Mouse (Mus musculus) C2C12 (cell line): ENCODE measurements around the gene Pbx1. TPM values are rescaled to one million over a fixed set of nuclear protein-coding genes. Genes with fewer than 3 reads are reported as not detected.

ENCODE experiments used
- H3K27me3 ChIP-seq: one replicate; pipeline ENCODE4 v1.6.1; 2011; ENCODE audit not compliant: control insufficient read depth, insufficient read depth, insufficient read length
- H3K36me3 ChIP-seq: one replicate; pipeline ENCODE4 v1.6.1; 2011; ENCODE audit not compliant: control insufficient read depth, insufficient read depth
- H3K4me3 ChIP-seq: one replicate; pipeline ENCODE4 v1.5.1; 2011; ENCODE audit warnings: mild to moderate bottlenecking, control low read depth; ENCODE audit not compliant: poor library complexity, insufficient read depth, severe bottlenecking
- H3K79me2 ChIP-seq: one replicate; pipeline ENCODE4 v1.6.1; 2011; ENCODE audit not compliant: control insufficient read depth, insufficient read depth
- H3K79me3 ChIP-seq: one replicate; pipeline ENCODE4 v1.6.1; 2011; ENCODE audit warnings: low read depth, control low read depth
- H3ac ChIP-seq: one replicate; pipeline ENCODE3; 2011; ENCODE audit warnings: low read depth; ENCODE audit not compliant: control insufficient read depth, insufficient read length
- CEBPB ChIP-seq: IDR thresholded peaks from one replicate; pipeline ENCODE4 v1.6.1; 2011; ENCODE audit warnings: low read depth, mild to moderate bottlenecking, control low read depth, moderate library complexity
- CTCF ChIP-seq: IDR thresholded peaks from one replicate; pipeline ENCODE4 v1.5.1; 2011; ENCODE audit not compliant: control insufficient read depth, insufficient read depth, insufficient read length
- FOSL1 ChIP-seq: IDR thresholded peaks from one replicate; pipeline ENCODE4 v1.8.0; 2011; ENCODE audit warnings: mild to moderate bottlenecking, low read length; ENCODE audit not compliant: poor library complexity, insufficient read depth, severe bottlenecking
- MAX ChIP-seq: IDR thresholded peaks from one replicate; pipeline ENCODE4 v1.6.1; 2011; ENCODE audit warnings: mild to moderate bottlenecking, control low read depth
- MYOD1 ChIP-seq: IDR thresholded peaks from one replicate; pipeline ENCODE4 v1.6.1; 2011; ENCODE audit warnings: low read depth; ENCODE audit not compliant: control insufficient read depth, insufficient read length
- MYOG ChIP-seq: IDR thresholded peaks from one replicate; pipeline ENCODE4 v1.6.1; 2011; ENCODE audit not compliant: control insufficient read depth, insufficient read length; ENCODE audit errors: extremely low read depth
- USF1 ChIP-seq: IDR thresholded peaks from one replicate; pipeline ENCODE4 v1.6.1; 2011; ENCODE audit warnings: low read depth, mild to moderate bottlenecking, control low read depth, moderate library complexity
- polyA plus RNA-seq: library from polyadenylated mRNA; unstranded; fragments of >200 nt; fragmentation: generic; extraction: Trizol; gene quantifications from one replicate; pipeline ENCODE4 v1.2.1, GENCODE M21; 2012; ENCODE audit warnings: missing spikeins

Pbx1 gene
- polyA plus RNA-seq, 1 experiment = 29.4 TPM

GRCm38 (mm10) chr1:168167781-168168180, 264.3 kb downstream of the Pbx1 start:
- no peaks in the 10 kb centered on the region for H3K27me3 ChIP-seq
- no peak for TF ChIP-seq MYOG
- no peak for TF ChIP-seq MAX
- TF ChIP-seq FOSL1 = no peak
- no peak for TF ChIP-seq USF1
- TF ChIP-seq MYOD1 = no peak
- no peak for TF ChIP-seq CTCF
- TF ChIP-seq CEBPB = no peak
- H3K79me2 ChIP-seq = no peaks in the 10 kb centered on the region
- peaks cover 3% of the 10 kb centered on the region for H3K36me3 ChIP-seq
- H3K79me3 ChIP-seq = no peaks in the 10 kb centered on the region
- no peak overlapping the region for H3ac ChIP-seq
- H3K4me3 ChIP-seq = no peak overlapping the region

DNA sequence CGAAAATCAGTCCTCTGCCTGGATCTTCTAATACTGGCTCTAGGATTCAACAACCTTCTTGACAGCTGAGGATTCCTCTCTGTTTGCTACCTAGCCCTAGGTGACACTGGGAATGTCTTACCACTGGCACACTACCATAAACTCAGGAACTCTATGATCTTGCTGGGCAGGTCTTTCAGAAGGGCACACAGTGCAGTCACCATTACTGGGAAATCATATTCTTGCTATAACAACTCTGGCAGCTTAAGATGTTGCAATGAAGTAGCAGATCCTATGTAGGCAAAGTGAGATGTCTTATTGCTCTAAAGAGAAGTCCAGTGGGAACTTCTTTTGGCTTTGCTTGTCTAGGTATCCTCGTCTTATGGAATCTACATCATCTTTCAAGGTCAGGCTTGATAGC, 265.2 kb downstream of the Pbx1 start:
- H3K79me2 ChIP-seq = no peaks in the 10 kb centered on the region
- H3K4me3 ChIP-seq = no peak overlapping the region
- H3K79me3 ChIP-seq = no peaks in the 10 kb centered on the region
- no peak overlapping the region for H3ac ChIP-seq
- H3K27me3 ChIP-seq = no peaks in the 10 kb centered on the region
- no peak for TF ChIP-seq USF1
- TF ChIP-seq MYOG = no peak
- no peak for TF ChIP-seq MAX
- no peak for TF ChIP-seq CEBPB
- TF ChIP-seq FOSL1 = no peak
- no peak for TF ChIP-seq MYOD1
- TF ChIP-seq CTCF = no peak
- H3K36me3 ChIP-seq = peaks cover 3% of the 10 kb centered on the region

- H3K4me3 ChIP-seq = no peak overlapping the region
- H3K79me2 ChIP-seq = no peaks in the 10 kb centered on the region
- H3ac ChIP-seq = no peak overlapping the region
- no peak for TF ChIP-seq MYOG
- no peak for TF ChIP-seq MYOD1
- TF ChIP-seq CEBPB = no peak
- TF ChIP-seq USF1 = no peak
- no peak for TF ChIP-seq CTCF
- TF ChIP-seq MAX = no peak
- no peak for TF ChIP-seq FOSL1
- H3K36me3 ChIP-seq = peaks cover 3% of the 10 kb centered on the region
- H3K79me3 ChIP-seq = no peaks in the 10 kb centered on the region
- no peaks in the 10 kb centered on the region for H3K27me3 ChIP-seq
Measured at GRCm38 (mm10) chr1:168164945-168165344, 267.1 kb downstream of the Pbx1 start.

DNA sequence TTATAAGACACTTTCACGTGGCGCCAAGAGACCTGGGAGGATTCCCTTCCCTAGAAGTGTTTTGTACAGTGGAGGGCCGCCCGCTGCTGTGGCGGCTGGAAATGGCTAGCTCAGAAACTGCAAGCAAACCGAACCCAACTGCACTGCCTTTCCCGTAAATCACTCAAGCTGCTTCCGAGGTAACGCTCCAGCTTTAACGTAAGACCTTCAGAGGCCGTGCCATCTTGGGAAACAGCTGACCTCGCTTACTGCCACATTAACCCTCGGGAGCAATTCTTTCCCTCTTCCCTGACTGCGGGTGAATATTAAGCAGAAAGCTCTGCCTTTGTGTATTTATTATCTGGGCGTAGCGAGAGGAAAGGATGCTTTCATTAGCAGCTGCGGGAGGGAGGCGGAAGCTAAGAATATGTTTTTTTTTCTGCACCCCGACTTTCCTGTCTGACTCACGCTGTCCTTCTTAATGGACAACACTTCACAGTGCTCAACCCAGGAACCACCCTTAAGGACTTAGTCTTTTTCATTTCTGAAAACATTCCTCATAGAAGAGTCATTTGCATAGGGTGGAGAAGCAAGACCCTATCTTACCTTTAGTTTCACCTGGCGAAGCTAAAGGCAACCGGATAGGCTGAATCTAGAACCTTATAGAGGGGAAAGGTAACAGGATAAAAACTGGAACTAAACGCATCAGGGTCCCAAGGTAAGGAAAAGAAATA, 268.4 kb downstream of the Pbx1 start:
- Histone ChIP-seq H3K36me3 (peaks cover 6% of the 10 kb centered on the region), H3K79me2 (no peaks in the 10 kb centered on the region), H3K27me3 (no peaks in the 10 kb centered on the region), H3ac (no peak overlapping the region), H3K79me3 (no peaks in the 10 kb centered on the region), H3K4me3 (no peak overlapping the region)
- TF ChIP-seq USF1 (no peak), CEBPB (no peak), CTCF (no peak), MYOG (no peak), MAX (no peak), MYOD1 (no peak), FOSL1 (no peak)

DNA sequence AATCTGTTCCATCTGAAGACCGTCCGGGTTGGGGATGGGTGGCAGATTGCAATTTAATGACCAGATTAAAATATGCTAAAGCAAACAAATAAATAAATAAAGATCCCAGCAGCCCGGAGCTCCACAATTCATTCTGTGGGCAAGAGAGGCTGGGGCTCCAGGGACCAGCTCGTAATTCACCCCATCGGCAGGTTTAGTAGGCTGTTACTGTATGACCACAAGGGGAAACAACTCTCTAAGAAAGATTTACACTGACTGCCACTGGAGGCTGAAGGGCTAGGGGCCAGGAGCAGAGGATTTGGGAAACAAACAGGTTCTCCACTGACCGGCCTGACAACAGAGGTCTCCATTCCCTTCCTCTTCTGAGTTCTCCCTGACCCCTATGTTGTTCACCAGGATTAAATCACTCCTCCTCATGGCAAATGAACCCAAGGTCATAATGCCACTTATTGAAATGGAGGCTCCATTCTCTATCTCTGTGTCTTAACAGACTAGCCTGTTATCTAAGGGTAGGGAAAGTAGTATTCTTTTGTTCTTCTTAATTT, 292.9 kb downstream of the Pbx1 start:
- H3K36me3 ChIP-seq = no peaks in the 10 kb centered on the region
- no peaks in the 10 kb centered on the region for H3K79me3 ChIP-seq
- H3K79me2 ChIP-seq = no peaks in the 10 kb centered on the region
- no peak for TF ChIP-seq MYOD1
- no peak for TF ChIP-seq CTCF
- no peak for TF ChIP-seq CEBPB
- TF ChIP-seq MYOG = no peak
- no peak for TF ChIP-seq USF1
- no peak for TF ChIP-seq FOSL1
- no peak for TF ChIP-seq MAX
- H3K4me3 ChIP-seq = no peak overlapping the region
- H3ac ChIP-seq = no peak overlapping the region
- no peaks in the 10 kb centered on the region for H3K27me3 ChIP-seq

DNA sequence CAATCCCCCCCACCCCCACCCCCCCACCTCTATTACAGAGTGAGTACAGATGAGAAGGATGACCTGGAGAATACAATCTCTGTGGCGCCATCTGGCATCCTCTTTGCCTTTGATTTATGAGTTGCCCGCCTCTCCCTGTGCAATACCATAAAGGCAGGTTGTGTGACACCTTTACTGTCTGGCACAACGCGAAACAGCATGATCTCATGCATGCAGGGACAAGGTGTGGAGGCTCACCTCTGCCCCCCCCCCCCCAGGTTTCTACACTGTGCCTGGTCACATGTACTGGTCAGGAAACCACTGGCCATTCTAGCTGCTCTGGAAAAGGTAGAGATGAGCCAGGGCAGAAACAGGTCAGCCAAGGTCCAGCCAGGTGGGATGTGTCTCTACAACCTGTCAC, 293.4 kb downstream of the Pbx1 start:
- Histone ChIP-seq H3K79me3 (no peaks in the 10 kb centered on the region), H3ac (no peak overlapping the region), H3K79me2 (no peaks in the 10 kb centered on the region), H3K4me3 (no peak overlapping the region), H3K36me3 (no peaks in the 10 kb centered on the region), H3K27me3 (no peaks in the 10 kb centered on the region)
- TF ChIP-seq MYOD1 = no peak
- no peak for TF ChIP-seq CEBPB
- TF ChIP-seq USF1 = no peak
- no peak for TF ChIP-seq CTCF
- no peak for TF ChIP-seq MAX
- no peak for TF ChIP-seq MYOG
- no peak for TF ChIP-seq FOSL1
